Mouse (Mus musculus): ENCODE results near the gene Sobp. TPM values are rescaled to one million over a fixed set of nuclear protein-coding genes. Genes with fewer than 3 reads are reported as not detected.
A peak's percentile ranks its signal among the peaks of the same experiment; 100 is the strongest.

The Sobp gene
- polyA plus RNA-seq, 1 experiment: 0.30 TPM

GRCm38 (mm10) chr10:43001433-43001832 is 172.9 kb downstream of the Sobp start:
- Histone ChIP-seq H3K27me3 (replicated peaks; ENCODE audit: control insufficient read depth, insufficient read depth, low read length) (0 out of 2 replicates have a peak, but pooled peaks cover 1% of the 10 kb centered on the region), H3K36me3 (ENCODE audit: control insufficient read depth, insufficient read depth, low read length) (no peaks in the 10 kb centered on the region), H3K27ac (ENCODE audit: insufficient read depth, low read depth, low read length) (no peak overlapping the region), H3K4me1 (ENCODE audit: control insufficient read depth, insufficient read depth, low read length) (no peaks in the 10 kb centered on the region), H3K4me3 (ENCODE audit: insufficient read depth, low read depth, low read length) (no peak overlapping the region)
- no peak for DNase-seq
- TF ChIP-seq POLR2A (IDR thresholded peaks at IDR 0.05; ENCODE audit: low read depth, low read length) (no peak), CTCF (conservative IDR thresholded peaks at IDR 0.05; ENCODE audit: insufficient read depth, insufficient read length, low read depth, low read length) (no peak)
- WGBS: 81% methylated on average over 3 of the region's 3 CpGs

- Histone ChIP-seq H3K4me3 (ENCODE audit: insufficient read depth, low read depth, low read length) (no peak overlapping the region), H3K27ac (ENCODE audit: insufficient read depth, low read depth, low read length) (no peak overlapping the region), H3K4me1 (ENCODE audit: control insufficient read depth, insufficient read depth, low read length) (no peaks in the 10 kb centered on the region), H3K36me3 (ENCODE audit: control insufficient read depth, insufficient read depth, low read length) (no peaks in the 10 kb centered on the region), H3K27me3 (replicated peaks; ENCODE audit: control insufficient read depth, insufficient read depth, low read length) (0 out of 2 replicates have a peak, but pooled peaks cover 1% of the 10 kb centered on the region)
- TF ChIP-seq POLR2A (IDR thresholded peaks at IDR 0.05; ENCODE audit: low read depth, low read length): no peak
- TF ChIP-seq CTCF (conservative IDR thresholded peaks at IDR 0.05; ENCODE audit: insufficient read depth, insufficient read length, low read depth, low read length): no peak
- 94% methylated on average over 10 of the region's 10 CpGs for WGBS
- no peak for DNase-seq
Observed at GRCm38 (mm10) chr10:42999324-42999723, 175.0 kb downstream of the Sobp start.

- no peak for TF ChIP-seq POLR2A (IDR thresholded peaks at IDR 0.05; ENCODE audit: low read depth, low read length)
- TF ChIP-seq CTCF (conservative IDR thresholded peaks at IDR 0.05; ENCODE audit: insufficient read depth, insufficient read length, low read depth, low read length): no peak
- Histone ChIP-seq H3K4me1 (ENCODE audit: control insufficient read depth, insufficient read depth, low read length) (peaks cover 5% of the 10 kb centered on the region; the same call in 1 of the 2 replicates), H3K27me3 (replicated peaks; ENCODE audit: control insufficient read depth, insufficient read depth, low read length) (no peaks in the 10 kb centered on the region), H3K4me3 (ENCODE audit: insufficient read depth, low read depth, low read length) (no peak overlapping the region), H3K27ac (ENCODE audit: insufficient read depth, low read depth, low read length) (no peak overlapping the region), H3K36me3 (ENCODE audit: control insufficient read depth, insufficient read depth, low read length) (no peaks in the 10 kb centered on the region)
- no peak for DNase-seq
- 85% methylated on average over 2 of the region's 2 CpGs for WGBS
Observed at GRCm38 (mm10) chr10:42997278-42997677, 177.1 kb downstream of the Sobp start.

- H3K36me3 ChIP-seq (ENCODE audit: control insufficient read depth, insufficient read depth, low read length): no peaks in the 10 kb centered on the region
- H3K27ac ChIP-seq (ENCODE audit: insufficient read depth, low read depth, low read length): no peak overlapping the region
- WGBS: 70% methylated on average over 13 of the region's 13 CpGs
- no peak overlapping the region for H3K4me3 ChIP-seq (ENCODE audit: insufficient read depth, low read depth, low read length)
- DNase-seq: no peak
- H3K4me1 ChIP-seq (ENCODE audit: control insufficient read depth, insufficient read depth, low read length): peaks cover 5% of the 10 kb centered on the region; the same call in 1 of the 2 replicates
- no peak for TF ChIP-seq CTCF (conservative IDR thresholded peaks at IDR 0.05; ENCODE audit: insufficient read depth, insufficient read length, low read depth, low read length)
- TF ChIP-seq POLR2A (IDR thresholded peaks at IDR 0.05; ENCODE audit: low read depth, low read length): no peak
- H3K27me3 ChIP-seq (replicated peaks; ENCODE audit: control insufficient read depth, insufficient read depth, low read length): no peaks in the 10 kb centered on the region
Observed at GRCm38 (mm10) chr10:42995484-42995895, 178.8 kb downstream of the Sobp start.

GRCm38 (mm10) chr10:42994331-42994782 is 180.0 kb downstream of the Sobp start:
- WGBS: 11% methylated on average over 13 of the region's 13 CpGs
- H3K27ac ChIP-seq (ENCODE audit: insufficient read depth, low read depth, low read length): no peak overlapping the region
- H3K36me3 ChIP-seq (ENCODE audit: control insufficient read depth, insufficient read depth, low read length): no peaks in the 10 kb centered on the region
- peak; percentile 61 for DNase-seq
- TF ChIP-seq CTCF (conservative IDR thresholded peaks at IDR 0.05; ENCODE audit: insufficient read depth, insufficient read length, low read depth, low read length) (no peak), POLR2A (IDR thresholded peaks at IDR 0.05; ENCODE audit: low read depth, low read length) (no peak)
- H3K4me3 ChIP-seq (ENCODE audit: insufficient read depth, low read depth, low read length): peak overlapping the region; percentile 21; the same call in 1 of the 2 replicates
- no peaks in the 10 kb centered on the region for H3K27me3 ChIP-seq (replicated peaks; ENCODE audit: control insufficient read depth, insufficient read depth, low read length)
- peaks cover 5% of the 10 kb centered on the region; the same call in 1 of the 2 replicates for H3K4me1 ChIP-seq (ENCODE audit: control insufficient read depth, insufficient read depth, low read length)

GRCm38 (mm10) chr10:42991018-42991417 is 183.3 kb downstream of the Sobp start:
- TF ChIP-seq CTCF (conservative IDR thresholded peaks at IDR 0.05; ENCODE audit: insufficient read depth, insufficient read length, low read depth, low read length): no peak

GRCm38 (mm10) chr10:42989910-42990309 is 184.4 kb downstream of the Sobp start:
- no peaks in the 10 kb centered on the region for H3K36me3 ChIP-seq (ENCODE audit: control insufficient read depth, insufficient read depth, low read length)
- H3K27me3 ChIP-seq (replicated peaks; ENCODE audit: control insufficient read depth, insufficient read depth, low read length): no peaks in the 10 kb centered on the region
- WGBS: 34% methylated on average over 6 of the region's 6 CpGs
- no peak overlapping the region for H3K27ac ChIP-seq (ENCODE audit: insufficient read depth, low read depth, low read length)
- no peak for TF ChIP-seq POLR2A (IDR thresholded peaks at IDR 0.05; ENCODE audit: low read depth, low read length)
- peak; percentile 72 for TF ChIP-seq CTCF (conservative IDR thresholded peaks at IDR 0.05; ENCODE audit: insufficient read depth, insufficient read length, low read depth, low read length)
- H3K4me3 ChIP-seq (ENCODE audit: insufficient read depth, low read depth, low read length): no peak overlapping the region
- H3K4me1 ChIP-seq (ENCODE audit: control insufficient read depth, insufficient read depth, low read length): peaks cover 5% of the 10 kb centered on the region; the same call in 1 of the 2 replicates
- DNase-seq: peak; percentile 47

More at GRCm38 (mm10) chr10:42991018-42991417, 183.3 kb downstream of the Sobp start:
- Histone ChIP-seq H3K27ac (ENCODE audit: insufficient read depth, low read depth, low read length) (no peak overlapping the region), H3K4me3 (ENCODE audit: insufficient read depth, low read depth, low read length) (no peak overlapping the region), H3K36me3 (ENCODE audit: control insufficient read depth, insufficient read depth, low read length) (no peaks in the 10 kb centered on the region), H3K27me3 (replicated peaks; ENCODE audit: control insufficient read depth, insufficient read depth, low read length) (no peaks in the 10 kb centered on the region), H3K4me1 (ENCODE audit: control insufficient read depth, insufficient read depth, low read length) (peaks cover 5% of the 10 kb centered on the region; the same call in 1 of the 2 replicates)
- no peak for DNase-seq
- 69% methylated on average over 9 of the region's 9 CpGs for WGBS

Measured in kidney, adult 2 months (tissue).